Mouse (Mus musculus) testis, postnatal 10 days (tissue): ENCODE measurements at regions not wholly inside any gene's neighbourhood (a gene's known extent, or its start where the extent isn't known, plus 50 kb on each side); places are given as distances from the start of the nearest gene placed in this dataset.

Experiments
- DNase-seq: peaks from one replicate; pipeline ENCODE4 v3.0.0; 2021; ENCODE audit warnings: low spot score

GRCm38 (mm10) chr9:112608932-112609331 is 373.2 kb upstream of the Arpp21 start:
- DNase-seq = no peak

DNA sequence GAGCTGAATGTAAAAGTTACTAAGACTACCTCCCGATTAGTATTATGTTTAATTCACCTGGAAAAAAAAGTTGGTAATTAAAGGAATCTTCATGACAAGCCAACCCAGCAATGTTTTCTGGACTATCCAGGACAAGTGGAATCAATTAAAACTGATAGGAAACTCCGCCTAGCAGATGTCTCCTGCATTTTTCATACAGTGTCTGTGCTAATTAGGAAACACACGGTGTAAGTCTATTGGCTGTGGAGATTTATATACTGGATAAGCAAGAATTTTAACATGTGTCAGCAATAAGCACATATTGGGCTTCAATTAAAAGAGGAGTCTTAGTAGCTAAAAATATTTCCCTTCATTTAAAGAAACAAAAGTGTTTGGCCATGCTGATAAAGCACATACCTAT is 371.5 kb upstream of the Arpp21 start:
- DNase-seq = no peak

GRCm38 (mm10) chr9:112595731-112596130 is 360.0 kb upstream of the Arpp21 start:
- no peak for DNase-seq

DNA sequence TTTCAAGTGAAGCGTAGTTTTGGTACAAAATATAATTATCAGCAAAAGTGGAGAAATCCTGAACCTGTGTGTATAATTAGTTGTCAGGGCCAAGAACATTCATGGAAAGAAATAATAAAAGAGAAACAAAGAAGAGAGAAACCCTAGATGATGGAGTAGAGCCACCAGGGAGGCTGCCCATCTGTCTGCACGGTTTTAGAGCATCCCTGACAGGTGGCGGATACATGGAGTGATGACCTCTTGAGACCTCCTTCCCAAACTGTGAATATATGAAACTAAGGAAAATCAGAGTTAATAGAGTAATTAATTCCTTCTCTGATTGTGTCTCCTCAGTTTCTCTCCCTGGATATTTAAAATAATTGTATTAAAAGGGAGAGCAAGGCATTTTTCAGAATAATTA is 354.5 kb upstream of the Arpp21 start:
- no peak for DNase-seq

DNA sequence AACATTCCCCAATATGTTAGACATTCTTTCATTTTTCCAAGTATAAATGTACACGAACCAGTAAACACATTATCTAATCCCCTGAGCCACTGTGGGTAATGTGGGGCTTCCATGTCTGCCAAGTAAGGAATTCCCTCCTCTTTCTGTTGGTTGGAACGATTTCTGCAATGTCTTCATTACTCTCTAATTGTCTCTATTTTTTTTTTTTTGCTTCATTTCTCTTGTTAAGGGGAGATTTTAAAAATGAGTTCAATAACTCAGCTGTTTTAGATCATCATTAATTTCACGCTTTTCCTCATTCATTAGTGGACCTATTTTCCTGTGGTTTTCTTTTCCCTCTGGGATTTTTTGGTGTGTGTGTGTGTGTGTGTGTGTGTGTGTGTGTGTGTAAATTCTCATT is 337.6 kb upstream of the Arpp21 start:
- DNase-seq = no peak

DNA sequence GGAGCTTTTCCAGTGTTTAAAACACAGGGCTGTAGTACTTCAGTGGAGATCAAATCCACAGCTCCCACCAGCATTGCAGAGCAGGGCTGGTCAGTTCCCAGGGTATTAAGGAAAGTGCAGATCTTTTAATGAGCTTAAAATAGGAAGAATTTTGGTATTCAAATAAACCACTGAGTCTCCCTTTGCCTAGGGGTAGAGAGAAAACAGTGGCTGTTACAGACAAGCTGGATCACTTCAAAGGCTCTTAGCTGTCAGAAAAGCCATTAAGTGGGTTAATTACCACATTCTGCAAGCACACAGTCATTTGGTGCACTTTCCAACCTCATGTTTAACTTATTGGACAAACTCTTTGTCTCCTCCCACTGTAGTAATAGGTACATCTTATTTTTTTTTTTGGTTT is 325.6 kb upstream of the Arpp21 start:
- DNase-seq = no peak

DNA sequence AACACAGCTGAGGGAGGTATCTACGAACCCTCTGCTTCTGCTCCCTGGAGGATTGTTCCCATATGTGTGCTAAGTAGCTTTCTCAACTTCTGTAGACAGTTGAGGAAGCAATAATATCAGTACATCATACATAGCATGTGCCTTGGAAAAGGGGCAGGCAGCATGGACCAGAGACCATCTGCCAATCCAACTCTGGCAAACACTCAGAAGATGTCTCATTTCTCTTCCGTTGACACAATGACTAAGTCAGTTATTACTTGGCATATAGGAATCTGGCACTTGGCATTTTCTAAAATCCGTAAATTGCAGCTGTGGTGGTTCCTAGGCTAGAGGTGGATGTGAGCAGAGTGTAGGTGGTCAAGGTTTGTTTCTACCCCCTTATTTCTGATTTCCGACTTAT is 324.5 kb upstream of the Arpp21 start:
- no peak for DNase-seq

GRCm38 (mm10) chr9:112537924-112538323 is 302.2 kb upstream of the Arpp21 start:
- DNase-seq = no peak

DNA sequence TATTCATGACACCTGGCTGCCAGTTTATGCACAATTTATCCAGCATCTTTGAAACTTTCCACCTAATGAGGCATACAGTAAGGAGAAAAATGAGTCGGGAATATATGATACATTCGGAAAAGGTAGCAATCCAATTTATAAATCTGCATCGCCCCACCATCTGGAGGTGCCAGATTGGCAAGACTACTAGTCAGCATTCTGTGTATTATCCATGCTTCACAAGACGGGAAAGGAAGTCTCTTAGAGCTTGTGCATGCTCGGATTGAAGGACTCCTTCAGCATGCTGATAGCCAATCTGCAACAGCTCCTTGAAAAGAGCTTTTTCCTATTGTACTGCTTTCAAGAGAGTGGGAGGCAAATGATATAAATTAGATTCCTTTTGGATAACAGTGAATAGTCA is 289.6 kb upstream of the Arpp21 start:
- no peak for DNase-seq

GRCm38 (mm10) chr9:112523251-112523650 is 287.5 kb upstream of the Arpp21 start:
- DNase-seq = no peak

DNA sequence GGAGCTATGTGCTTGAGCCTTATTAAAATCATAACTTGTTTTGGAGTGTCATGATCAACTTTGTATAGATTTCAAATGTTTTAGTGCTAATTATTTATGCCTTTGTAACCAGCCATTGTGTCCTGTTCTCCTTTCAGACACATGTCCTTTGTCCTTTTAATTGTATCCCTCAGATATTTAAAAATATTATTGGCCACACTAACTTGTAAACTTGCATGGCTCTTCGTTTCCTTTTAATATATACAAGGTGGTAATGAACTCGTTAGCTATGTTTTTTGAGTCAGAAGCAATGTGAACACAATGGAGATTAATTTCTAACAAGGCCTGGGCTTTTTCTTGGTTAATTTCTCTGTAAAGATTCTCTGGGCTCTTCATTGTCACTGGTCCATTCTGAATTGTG is 275.0 kb upstream of the Arpp21 start:
- DNase-seq = no peak

GRCm38 (mm10) chr9:112506871-112507270 is 271.1 kb upstream of the Arpp21 start:
- DNase-seq = no peak

DNA sequence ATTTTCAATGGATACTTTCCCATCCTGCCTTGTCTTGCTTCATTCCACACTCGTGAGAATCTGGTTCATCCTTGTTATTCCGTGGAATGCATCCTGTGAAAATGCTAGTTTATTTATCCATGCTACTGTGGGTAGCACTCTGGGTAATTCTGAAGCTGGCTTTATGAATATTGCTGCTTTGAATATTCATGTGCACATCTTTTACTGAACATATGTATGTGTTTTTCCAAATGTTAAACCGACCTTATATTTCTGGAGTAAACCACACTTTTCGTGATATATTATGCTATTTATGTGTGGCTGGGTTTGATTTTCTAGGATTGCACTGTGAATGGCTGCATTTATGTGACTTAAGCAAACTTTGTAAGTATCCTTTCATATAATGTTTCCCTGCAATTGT is 262.9 kb upstream of the Arpp21 start:
- DNase-seq = no peak

GRCm38 (mm10) chr9:112495930-112496527 is 260.3 kb upstream of the Arpp21 start:
- no peak for DNase-seq

DNA sequence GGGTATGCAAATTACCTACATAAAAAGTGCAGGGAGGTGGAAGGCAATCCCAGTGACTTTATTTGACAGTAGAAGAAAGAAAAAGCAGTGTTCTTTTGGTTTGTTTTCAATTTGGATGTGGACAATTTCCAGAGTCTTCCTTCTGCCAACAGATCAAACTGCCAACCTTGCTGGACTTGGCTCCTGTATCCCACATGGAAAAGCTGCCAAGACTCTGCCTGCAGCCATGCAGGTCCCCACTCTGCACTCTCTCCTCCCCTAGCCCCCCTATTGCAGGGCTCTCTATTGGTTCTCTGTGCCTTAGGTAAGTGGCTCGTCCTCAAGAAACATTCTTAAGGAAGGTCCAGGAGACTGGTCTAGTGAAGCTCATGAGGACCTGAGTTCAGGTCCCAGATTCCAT is 255.2 kb upstream of the Arpp21 start:
- DNase-seq = no peak

DNA sequence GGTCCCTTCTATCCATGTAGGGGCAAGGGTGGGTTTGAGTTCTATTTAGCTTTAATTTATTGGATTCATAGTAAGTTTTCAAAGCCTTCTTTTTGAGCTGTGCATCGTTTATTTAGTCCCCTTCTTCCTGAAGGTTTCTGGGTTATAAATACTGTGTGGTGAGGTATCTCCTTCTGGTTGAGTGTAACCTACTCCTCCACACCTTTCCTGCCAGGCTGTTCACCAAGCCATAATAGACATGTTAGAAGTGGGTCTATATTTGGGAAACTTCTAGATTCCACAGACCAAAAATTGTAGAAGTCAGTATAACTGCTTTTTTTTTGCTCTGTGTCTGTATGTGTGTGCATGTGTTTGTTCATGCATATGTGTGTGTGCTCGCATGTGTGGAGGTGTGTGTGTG is 240.9 kb upstream of the Arpp21 start:
- DNase-seq = no peak

GRCm38 (mm10) chr9:112457594-112457993 is 221.9 kb upstream of the Arpp21 start:
- DNase-seq = no peak

GRCm38 (mm10) chr9:112454706-112455105 is 219.0 kb upstream of the Arpp21 start:
- no peak for DNase-seq

DNA sequence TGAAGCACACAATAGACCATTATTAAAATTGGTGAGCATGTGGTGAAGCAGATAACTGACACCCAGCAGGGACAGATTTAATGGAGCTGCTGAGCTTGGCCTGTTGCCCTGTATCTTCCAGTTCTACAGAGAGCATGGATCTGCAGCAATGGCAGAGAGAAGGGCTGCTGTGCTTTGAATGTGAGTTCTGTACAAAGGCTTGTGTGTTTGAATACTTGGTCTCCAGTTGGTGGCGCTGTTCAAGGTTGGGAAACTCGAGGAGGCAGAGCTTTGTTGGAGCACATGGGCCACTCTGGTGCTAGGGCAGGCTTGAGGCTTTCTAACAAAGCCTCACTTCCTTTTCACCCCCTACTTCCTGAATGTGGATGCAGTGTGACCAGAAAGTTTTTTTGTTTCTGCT is 211.8 kb upstream of the Arpp21 start:
- peak; percentile 47 for DNase-seq

- DNase-seq = no peak
Observed at GRCm38 (mm10) chr9:112446981-112447380, 211.2 kb upstream of the Arpp21 start.

DNA sequence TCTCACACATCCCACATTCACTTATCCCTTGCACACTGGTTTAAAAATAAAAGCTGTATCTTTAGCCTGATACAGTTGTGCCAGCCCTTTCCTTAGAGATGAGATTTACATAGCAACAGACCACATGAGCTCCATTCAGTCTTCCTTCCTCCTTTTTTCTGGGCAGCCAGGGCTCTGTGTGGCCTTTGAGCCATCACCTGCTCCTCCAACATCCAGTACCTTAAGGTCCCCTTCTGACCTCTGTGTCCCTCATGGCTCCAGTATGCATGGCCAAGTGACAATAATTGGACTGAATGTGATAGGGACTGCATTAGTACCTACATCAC is 210.3 kb upstream of the Arpp21 start:
- no peak for DNase-seq

DNA sequence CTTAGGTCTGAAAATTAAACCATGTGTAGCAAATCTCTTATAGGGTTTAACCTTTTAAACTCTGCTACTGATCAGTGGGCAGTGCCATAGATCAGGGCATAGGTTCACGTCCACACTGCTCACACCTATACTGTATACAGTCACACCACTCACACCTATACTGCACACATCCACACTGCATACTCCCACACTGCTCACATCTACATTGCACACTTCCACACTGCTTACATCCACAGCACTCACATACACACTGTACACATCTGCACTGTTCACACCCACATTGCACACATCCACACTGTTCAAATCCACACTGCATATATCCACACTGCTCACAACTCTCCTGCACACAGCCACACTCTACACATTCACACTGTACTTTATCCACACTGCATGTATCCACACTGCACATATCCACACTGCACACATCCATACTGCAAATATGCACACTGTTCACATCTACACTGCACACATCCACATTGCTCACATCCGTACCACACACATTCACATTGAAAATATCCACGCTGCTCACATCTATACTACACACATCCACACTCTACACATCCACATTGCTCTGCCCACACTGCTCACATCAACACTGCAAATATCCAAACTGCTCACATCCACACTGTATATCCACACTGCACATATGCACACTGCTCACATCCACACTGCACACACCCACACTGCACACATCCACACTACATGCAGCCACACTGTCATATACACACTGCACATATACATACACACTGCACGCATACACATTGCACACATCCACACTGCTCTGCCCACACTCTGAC is 209.7 kb upstream of the Arpp21 start:
- no peak for DNase-seq

DNA sequence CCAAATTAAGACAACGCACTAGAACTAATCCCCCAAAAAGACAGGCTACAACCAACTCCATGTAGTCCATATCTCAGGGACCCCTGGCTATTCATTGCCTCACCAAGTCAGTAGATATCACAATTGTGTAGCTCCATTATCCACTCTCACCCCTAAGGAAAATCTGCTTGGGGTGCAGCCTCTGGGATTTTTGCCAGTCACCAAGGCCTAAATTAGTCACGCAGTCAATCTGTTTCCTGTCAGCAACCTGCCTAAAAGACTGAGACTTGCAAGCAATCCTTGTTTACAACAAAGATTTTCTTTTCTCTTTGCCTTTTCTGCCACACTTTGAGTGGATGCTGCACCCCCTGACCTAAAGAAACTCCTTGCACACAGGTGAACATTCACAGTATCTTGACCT is 208.5 kb upstream of the Arpp21 start:
- no peak for DNase-seq

- no peak for DNase-seq
Observed at GRCm38 (mm10) chr9:112436094-112436493, 200.4 kb upstream of the Arpp21 start.
